12 mouse cellular contexts compared by ENCODE assay signal in the genomic region with DNA sequence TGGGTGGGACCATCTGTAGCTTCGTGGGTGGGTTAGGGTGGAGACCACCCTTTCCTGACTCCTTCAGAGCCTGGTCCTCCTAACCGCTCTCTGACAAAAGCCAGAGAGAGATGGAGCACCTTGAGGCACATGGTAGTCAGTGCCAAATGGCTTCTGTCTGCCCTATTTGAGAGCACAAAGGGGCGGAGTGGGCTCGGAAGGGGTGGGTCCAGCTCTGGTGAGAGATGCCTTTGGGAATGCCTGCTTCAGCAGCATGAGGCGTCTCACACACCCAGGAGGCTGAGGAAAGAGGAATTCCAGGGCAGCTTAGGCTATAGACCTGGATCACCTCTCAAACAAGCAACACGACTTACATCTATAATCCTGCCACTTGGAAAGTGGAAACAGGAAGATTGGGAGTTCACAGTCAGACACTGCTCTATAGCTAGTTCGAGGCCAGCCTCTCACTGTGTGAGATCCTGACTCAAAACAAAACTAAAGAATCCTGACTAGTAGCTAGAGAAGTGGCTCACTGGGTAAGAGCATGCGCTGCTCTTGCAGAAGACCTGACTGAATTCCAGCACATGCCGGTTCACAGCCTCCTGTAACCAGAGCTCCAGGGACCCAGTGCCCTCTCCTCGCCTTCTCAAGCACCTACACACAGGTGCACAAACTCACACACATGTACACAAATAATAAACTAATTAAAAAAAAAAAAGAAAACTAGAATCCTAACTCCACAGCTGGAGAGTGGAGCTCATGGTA. TPM values are rescaled to one million over a fixed set of nuclear protein-coding genes. Genes with fewer than 3 reads are reported as not detected.
A peak's percentile ranks its signal among the peaks of the same experiment; 100 is the strongest.
DNase-seq lines count a peak whose midpoint lies in the region; ATAC-seq lines count a peak whose summit lies in the region.
"Had no signal": no experiment of that assay in that cellular context is flagged by ENCODE, and none has a peak within 500 bp of the region (broad histone marks: within the 10 kb centered on the region; RNA-seq: fewer than 3 reads in every experiment).

No protein-coding gene starts in this region.

- 53% methylated on average over 10 of the region's 10 CpGs for WGBS in embryonic facial prominence, embryonic 10.5 days
- WGBS in hindbrain, embryonic 15.5 days, result 57% methylated on average over 10 of the region's 10 CpGs

- H3K4me3 ChIP-seq in embryonic facial prominence, embryonic 10.5 days, result no peak overlapping the region
- no peak overlapping the region for H3K4me3 ChIP-seq in hindbrain, embryonic 15.5 days
- H3K4me3 ChIP-seq: limb, embryonic 15.5 days had no signal

- peak overlapping the region; percentile 48 for H3K27ac ChIP-seq in embryonic facial prominence, embryonic 10.5 days (replicated peaks)
- H3K27ac ChIP-seq in hindbrain, embryonic 15.5 days (replicated peaks), result peak overlapping the region; percentile 68; the same call in 1 of the 2 replicates
- H3K27ac ChIP-seq: limb, embryonic 15.5 days had no signal

- DNase-seq in cerebellum, adult 9-11 months, result peak; percentile 71
- no peak for DNase-seq in cerebellum, postnatal 4 days (ENCODE audit: low spot score in 2 of 2)
- DNase-seq in 3T3-L1 (ENCODE audit: low read depth, low spot score), result peak; percentile 72
- DNase-seq in embryonic facial prominence, embryonic 10.5 days (ENCODE audit: low spot score), result no peak
- DNase-seq in adrenal gland, postnatal 10 days, result no peak
- no peak for DNase-seq in layer of hippocampus, postnatal 25 days (ENCODE audit: extremely low spot score in 1 of 2, low spot score in 1 of 2)
- DNase-seq: B cell, adult 2 months; kidney, adult 2 months had no signal

- no peak overlapping the region for H3K9ac ChIP-seq in hindbrain, embryonic 15.5 days

- H3K27me3 ChIP-seq in embryonic facial prominence, embryonic 10.5 days (replicated peaks; ENCODE audit: low read depth, poor library complexity, severe bottlenecking), result peaks cover 6% of the 10 kb centered on the region
- no peaks in the 10 kb centered on the region for H3K27me3 ChIP-seq in hindbrain, embryonic 15.5 days
- H3K27me3 ChIP-seq: limb, embryonic 15.5 days had no signal

- no peaks in the 10 kb centered on the region for H3K36me3 ChIP-seq in embryonic facial prominence, embryonic 10.5 days (replicated peaks)
- H3K36me3 ChIP-seq in hindbrain, embryonic 15.5 days, result peaks cover 23% of the 10 kb centered on the region
- H3K36me3 ChIP-seq: limb, embryonic 15.5 days had no signal

- ATAC-seq in hindbrain, embryonic 15.5 days (ENCODE audit: low FRiP score, low read depth), result no peak
- ATAC-seq in activated CD4-positive, CD25-positive, alpha-beta regulatory T cell, adult 4 months, result no peak
- ATAC-seq: lung, postnatal 0 days had no signal

- no peaks in the 10 kb centered on the region for H3K9me3 ChIP-seq in embryonic facial prominence, embryonic 10.5 days
- no peaks in the 10 kb centered on the region for H3K9me3 ChIP-seq in hindbrain, embryonic 15.5 days
- H3K9me3 ChIP-seq: limb, embryonic 15.5 days had no signal

- H3K4me2 ChIP-seq in hindbrain, embryonic 15.5 days, result no peak overlapping the region
- H3K4me2 ChIP-seq: limb, embryonic 15.5 days had no signal

- H3K4me1 ChIP-seq in embryonic facial prominence, embryonic 10.5 days, result peaks cover 54% of the 10 kb centered on the region
- peaks cover 27% of the 10 kb centered on the region for H3K4me1 ChIP-seq in hindbrain, embryonic 15.5 days (replicated peaks)

RNA-seq across cellular contexts. Expression of a gene that starts 28.6 kb away (rescaled TPM):
- 140 and 148 TPM in 2 replicates for polyA plus RNA-seq in embryonic facial prominence, embryonic 10.5 days (2016; fragmentation: Nextera tagmentation; extraction: Ambion mirVana)
- 18.8 and 24.5 TPM in 2 replicates for polyA plus RNA-seq in hindbrain, embryonic 15.5 days (2015; fragmentation: Nextera tagmentation; extraction: Ambion mirVana)
- total RNA-seq in adrenal gland, postnatal 10 days (2021), result 10 to 100 TPM; 33.3 to 63.4 TPM
- polyA plus RNA-seq in activated CD4-positive, CD25-positive, alpha-beta regulatory T cell, adult 4 months (2017; shearing (Covaris generic)), result 10 to 100 TPM; 54.7 to 56.1 TPM
- total RNA-seq in layer of hippocampus, postnatal 25 days (2021), result 1 to 10 TPM; 8.8 to 9.6 TPM

RNA-seq across cellular contexts. Expression of a gene that starts 52.1 kb away (rescaled TPM):
- 69.1 and 71.2 TPM in 2 replicates for polyA plus RNA-seq in embryonic facial prominence, embryonic 10.5 days (2016; fragmentation: Nextera tagmentation; extraction: Ambion mirVana)
- 62.5 and 65.9 TPM in 2 replicates for polyA plus RNA-seq in hindbrain, embryonic 15.5 days (2015; fragmentation: Nextera tagmentation; extraction: Ambion mirVana)
- 10 to 100 TPM; 63.4 to 82.8 TPM for total RNA-seq in adrenal gland, postnatal 10 days (2021)
- 10 to 100 TPM; 32.6 to 49.8 TPM for polyA plus RNA-seq in activated CD4-positive, CD25-positive, alpha-beta regulatory T cell, adult 4 months (2017; shearing (Covaris generic))
- total RNA-seq in layer of hippocampus, postnatal 25 days (2021), result 100 to 1,000 TPM in 1 of 2 experiments, 10 to 100 TPM in 1; 83.4 to 101 TPM

RNA-seq across cellular contexts. Expression of a gene that starts 53.6 kb away (rescaled TPM):
- 30.4 and 30.8 TPM in 2 replicates for polyA plus RNA-seq in embryonic facial prominence, embryonic 10.5 days (2016; fragmentation: Nextera tagmentation; extraction: Ambion mirVana)
- polyA plus RNA-seq in hindbrain, embryonic 15.5 days (2015; fragmentation: Nextera tagmentation; extraction: Ambion mirVana), result 13.6 and 16.1 TPM in 2 replicates
- total RNA-seq in adrenal gland, postnatal 10 days (2021), result 10 to 100 TPM; 59.1 to 62.9 TPM
- polyA plus RNA-seq in activated CD4-positive, CD25-positive, alpha-beta regulatory T cell, adult 4 months (2017; shearing (Covaris generic)), result 10 to 100 TPM in 1 of 2 experiments, 1 to 10 TPM in 1; 9.4 to 12.5 TPM
- total RNA-seq in layer of hippocampus, postnatal 25 days (2021), result 10 to 100 TPM; 88.9 to 91.0 TPM

Comparison
In these comparisons a context has a peak if more than half of its experiments do, and no peak if none do; other contexts are left out.
1. DNase-seq: peak in cerebellum, adult 9-11 months (single experiment) and 3T3-L1 (single experiment); none in cerebellum, postnatal 4 days (0 of 2), embryonic facial prominence, embryonic 10.5 days (single experiment), adrenal gland, postnatal 10 days (single experiment) and layer of hippocampus, postnatal 25 days (0 of 2).